Mouse (Mus musculus): ENCODE measurements around the gene Cep57. TPM values are rescaled to one million over a fixed set of nuclear protein-coding genes. Genes with fewer than 3 reads are reported as not detected.

Cep57 gene
- 47.4 and 48.6 TPM in 2 replicates for polyA plus RNA-seq (2015; fragmentation: Nextera tagmentation; extraction: Ambion mirVana)

DNA sequence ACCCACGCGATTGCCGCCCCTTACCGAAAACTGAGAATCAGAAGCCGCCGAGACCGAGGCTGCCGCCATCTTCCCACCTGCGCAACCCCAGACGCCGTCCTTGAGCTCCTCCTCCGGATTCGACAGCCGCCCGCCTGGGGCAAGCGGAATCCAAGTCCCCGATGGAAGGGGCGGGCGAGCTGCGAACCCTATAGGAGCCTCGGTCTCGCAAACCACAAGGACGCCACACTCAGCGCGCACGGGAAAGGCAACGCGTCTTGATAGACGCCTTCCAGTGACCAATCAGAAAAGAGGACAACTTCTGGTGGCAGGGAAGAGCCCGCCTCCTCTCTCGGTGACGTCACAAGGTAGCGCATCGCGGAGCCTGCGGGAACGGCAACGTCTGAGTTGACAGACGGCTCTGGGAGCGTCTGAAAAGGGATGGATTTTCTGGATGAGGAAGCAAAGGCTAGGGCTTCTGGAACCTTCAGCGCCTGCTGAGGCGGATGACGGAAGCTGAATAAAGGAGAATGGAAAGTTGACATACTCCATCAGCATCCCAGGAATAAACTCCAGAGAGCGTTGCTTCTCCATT lies at the start of gene Cep57:
TSS of gene Cep57 (minus strand) at position 276 of the 574 bp plus-strand sequence.
- ATAC-seq (replicated peaks) = peak; percentile 91
- H3K4me3 ChIP-seq = peak within 1 kb of the TSS; percentile 61
- WGBS = under 1% methylated on average over 44 of the region's 44 CpGs
- H3K27ac ChIP-seq (replicated peaks) = peak within 1 kb of the TSS; percentile 99
- peak within 1 kb of the TSS; percentile 98 for H3K9ac ChIP-seq (replicated peaks)
- no peaks in the 10 kb centered on the region for H3K9me3 ChIP-seq
- H3K4me2 ChIP-seq (replicated peaks) = peak within 1 kb of the TSS; percentile 82
- peaks cover 14% of the 10 kb centered on the region for H3K36me3 ChIP-seq
- H3K27me3 ChIP-seq = no peaks in the 10 kb centered on the region
- peaks cover 37% of the 10 kb centered on the region for H3K4me1 ChIP-seq

DNA sequence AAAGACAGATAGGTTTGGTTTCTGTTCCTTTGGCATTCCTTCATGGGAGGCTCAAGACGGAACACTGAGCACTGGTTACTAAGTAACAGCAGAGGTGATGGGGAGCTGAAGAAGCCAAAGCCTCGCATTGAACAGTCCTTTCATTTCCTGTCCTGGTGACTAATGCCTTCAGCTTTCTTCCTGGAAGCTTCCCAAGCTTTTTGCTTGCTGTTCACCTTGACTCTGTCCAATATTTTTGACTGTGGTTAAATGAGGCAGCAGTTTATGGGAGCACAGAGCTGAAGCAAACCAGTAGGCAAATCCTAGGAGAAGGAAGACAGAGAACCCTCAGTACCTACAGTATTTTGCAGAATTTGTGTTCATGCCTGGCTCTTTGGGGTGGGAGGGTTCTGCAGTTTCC lies 48.4 kb upstream of the Cep57 start:
- 77% methylated on average over 2 of the region's 2 CpGs for WGBS
- no peaks in the 10 kb centered on the region for H3K4me1 ChIP-seq
- no peaks in the 10 kb centered on the region for H3K36me3 ChIP-seq
- no peaks in the 10 kb centered on the region for H3K27me3 ChIP-seq
- no peak overlapping the region for H3K27ac ChIP-seq (replicated peaks)
- no peak overlapping the region for H3K4me3 ChIP-seq
- no peak for ATAC-seq (replicated peaks)
- H3K9me3 ChIP-seq = no peaks in the 10 kb centered on the region
- no peak overlapping the region for H3K9ac ChIP-seq (replicated peaks)
- H3K4me2 ChIP-seq (replicated peaks) = no peak overlapping the region

DNA sequence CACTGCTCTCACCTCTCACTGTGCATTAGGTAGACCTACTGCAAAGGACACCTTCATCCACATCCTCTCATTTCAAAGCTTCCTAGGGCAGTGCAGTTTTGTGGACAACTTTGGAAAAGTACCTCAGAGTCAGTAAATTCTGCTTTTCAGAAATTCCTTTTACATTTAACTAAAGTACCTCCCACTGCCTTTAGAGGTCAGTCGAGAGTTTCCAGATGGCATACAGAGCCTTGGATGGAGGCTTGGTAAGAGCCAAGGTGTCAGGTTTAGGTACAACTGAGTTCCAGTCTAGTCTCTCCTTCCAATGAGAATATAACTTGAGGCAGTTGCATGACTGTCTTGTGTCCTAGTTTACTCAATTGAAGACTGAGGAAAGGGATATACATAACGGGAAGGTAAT lies 47.5 kb upstream of the Cep57 start:
- Histone ChIP-seq H3K4me1 (no peaks in the 10 kb centered on the region), H3K4me2 (replicated peaks) (no peak overlapping the region), H3K27ac (replicated peaks) (no peak overlapping the region), H3K9ac (replicated peaks) (no peak overlapping the region), H3K36me3 (no peaks in the 10 kb centered on the region), H3K9me3 (no peaks in the 10 kb centered on the region), H3K4me3 (no peak overlapping the region), H3K27me3 (no peaks in the 10 kb centered on the region)
- WGBS = 59% methylated on average over 2 of the region's 2 CpGs
- ATAC-seq (replicated peaks) = no peak

DNA sequence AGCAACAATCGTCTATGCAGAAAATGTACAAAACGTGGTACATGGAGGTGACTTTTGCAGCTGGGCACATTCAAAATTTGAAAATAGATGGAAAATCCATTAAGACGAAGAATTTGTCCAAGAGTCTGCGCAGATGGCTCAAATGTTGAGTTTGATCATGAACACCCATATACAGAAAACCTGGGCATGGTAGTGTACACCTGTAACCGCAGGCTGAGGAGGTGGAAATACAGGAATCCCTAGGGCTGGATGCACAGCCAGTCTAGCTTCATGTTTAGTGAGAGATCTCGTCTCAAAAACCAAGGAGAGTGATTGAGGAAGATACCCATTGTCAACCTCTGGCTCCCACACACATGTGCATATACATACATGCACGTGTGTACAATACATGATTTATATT lies 44.7 kb upstream of the Cep57 start:
- no peak for ATAC-seq (replicated peaks)
- Histone ChIP-seq H3K4me3 (no peak overlapping the region), H3K4me2 (replicated peaks) (no peak overlapping the region), H3K4me1 (no peaks in the 10 kb centered on the region), H3K9ac (replicated peaks) (no peak overlapping the region), H3K36me3 (no peaks in the 10 kb centered on the region), H3K9me3 (no peaks in the 10 kb centered on the region), H3K27me3 (no peaks in the 10 kb centered on the region), H3K27ac (replicated peaks) (no peak overlapping the region)
- WGBS = 87% methylated on average over 7 of the region's 7 CpGs

DNA sequence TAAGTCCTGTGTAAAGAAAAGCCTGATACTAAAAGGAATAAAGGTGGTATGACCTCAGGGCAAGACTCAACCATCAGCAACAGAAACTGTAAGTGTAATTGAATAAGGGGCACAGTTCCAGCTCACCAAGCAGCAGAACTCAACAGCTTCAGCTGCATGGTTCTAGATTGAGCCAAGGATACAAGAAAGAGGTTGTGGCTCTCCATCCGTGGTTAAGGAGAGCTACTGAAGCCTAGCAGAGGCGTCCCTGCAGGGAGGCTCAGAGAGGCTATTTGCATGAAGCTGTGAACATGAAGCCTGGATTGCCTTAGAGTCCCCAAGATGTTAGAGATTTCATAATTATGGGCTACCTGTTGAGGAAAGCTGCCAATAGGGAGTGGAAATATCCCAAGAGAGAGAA lies 40.7 kb upstream of the Cep57 start:
- 61% methylated on average over 2 of the region's 2 CpGs for WGBS
- no peak for ATAC-seq (replicated peaks)

DNA sequence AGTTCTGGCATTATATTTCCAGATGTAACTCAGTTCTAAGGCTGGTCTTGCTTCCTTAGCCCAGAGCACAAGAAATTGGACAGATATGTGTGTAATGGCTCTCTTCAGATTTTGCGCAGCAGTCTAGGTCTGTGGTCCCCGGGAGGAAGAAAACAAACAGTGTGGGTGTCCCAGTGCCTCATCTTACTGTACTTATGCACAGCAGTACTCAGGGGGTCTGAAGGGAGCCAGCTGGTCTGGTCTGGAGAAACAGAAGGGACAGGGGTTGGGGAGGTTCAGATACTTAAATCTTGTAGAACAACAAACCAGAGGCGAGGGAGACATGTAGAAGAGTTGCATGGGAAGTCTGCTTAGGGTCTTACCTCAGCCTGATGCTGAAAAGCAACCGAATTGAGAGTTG lies 29.9 kb upstream of the Cep57 start:
- WGBS = 78% methylated on average over 4 of the region's 4 CpGs
- no peak overlapping the region for H3K4me3 ChIP-seq
- ATAC-seq (replicated peaks) = no peak

More for the DNA sequence above, 40.7 kb upstream of the Cep57 start:
- Histone ChIP-seq H3K4me2 (replicated peaks) (no peak overlapping the region), H3K36me3 (no peaks in the 10 kb centered on the region), H3K27ac (replicated peaks) (no peak overlapping the region), H3K4me3 (no peak overlapping the region), H3K27me3 (no peaks in the 10 kb centered on the region), H3K4me1 (no peaks in the 10 kb centered on the region), H3K9me3 (no peaks in the 10 kb centered on the region), H3K9ac (replicated peaks) (no peak overlapping the region)

DNA sequence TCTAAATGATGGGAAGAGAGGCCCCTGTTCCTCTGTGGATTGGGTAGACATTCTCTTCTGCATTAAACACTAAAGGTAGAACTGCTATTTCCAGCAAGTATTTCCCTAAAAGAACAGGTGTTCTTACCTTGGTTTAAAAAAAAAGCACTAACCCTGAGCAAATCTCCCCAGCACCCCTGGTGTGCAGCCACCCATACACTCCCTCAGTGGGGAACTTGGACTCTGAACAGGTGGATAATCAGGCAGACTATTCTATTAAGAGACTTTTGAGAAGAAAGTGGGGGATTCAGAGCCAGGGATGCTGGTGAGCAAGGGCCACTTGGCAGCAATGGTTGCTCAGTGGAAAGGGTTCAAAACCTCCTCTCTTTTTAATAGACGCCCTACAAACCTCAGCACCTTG lies 29.3 kb upstream of the Cep57 start:
- no peak for ATAC-seq (replicated peaks)
- WGBS = 73% methylated on average over 1 of the region's 1 CpGs
- H3K4me2 ChIP-seq (replicated peaks) = no peak overlapping the region
- H3K9me3 ChIP-seq = no peaks in the 10 kb centered on the region
- no peak overlapping the region for H3K27ac ChIP-seq (replicated peaks)
- no peak overlapping the region for H3K4me3 ChIP-seq
- H3K4me1 ChIP-seq = no peaks in the 10 kb centered on the region
- no peaks in the 10 kb centered on the region for H3K27me3 ChIP-seq
- no peaks in the 10 kb centered on the region for H3K36me3 ChIP-seq
- no peak overlapping the region for H3K9ac ChIP-seq (replicated peaks)

More for the DNA sequence above, 29.9 kb upstream of the Cep57 start:
- Histone ChIP-seq H3K27ac (replicated peaks) (no peak overlapping the region), H3K9me3 (no peaks in the 10 kb centered on the region), H3K27me3 (no peaks in the 10 kb centered on the region), H3K9ac (replicated peaks) (no peak overlapping the region), H3K4me1 (no peaks in the 10 kb centered on the region), H3K4me2 (replicated peaks) (no peak overlapping the region), H3K36me3 (no peaks in the 10 kb centered on the region)

DNA sequence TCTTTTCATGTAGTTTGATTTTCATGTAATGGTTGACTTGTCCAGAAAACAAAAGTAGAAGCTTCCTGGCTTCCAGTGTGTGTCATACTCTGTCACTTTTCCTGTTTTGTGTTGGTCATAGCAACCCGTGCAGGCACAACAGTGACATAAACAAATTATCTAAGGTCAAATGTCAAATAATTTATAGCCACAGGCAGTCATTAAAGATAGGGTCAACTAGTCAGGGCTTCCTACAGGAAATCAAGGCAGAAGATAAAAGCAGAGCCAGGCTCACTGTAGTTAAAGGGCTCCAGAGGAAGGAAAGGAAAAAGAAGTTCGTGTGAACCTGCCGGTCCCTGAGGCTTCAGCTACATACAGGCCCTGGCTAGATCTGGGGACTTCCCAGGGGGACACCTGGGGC lies 27.0 kb upstream of the Cep57 start:
- Histone ChIP-seq H3K9me3 (no peaks in the 10 kb centered on the region), H3K4me2 (replicated peaks) (no peak overlapping the region), H3K4me1 (no peaks in the 10 kb centered on the region), H3K27me3 (no peaks in the 10 kb centered on the region), H3K9ac (replicated peaks) (no peak overlapping the region), H3K27ac (replicated peaks) (no peak overlapping the region), H3K4me3 (no peak overlapping the region), H3K36me3 (no peaks in the 10 kb centered on the region)
- 89% methylated on average over 3 of the region's 3 CpGs for WGBS
- no peak for ATAC-seq (replicated peaks)

DNA sequence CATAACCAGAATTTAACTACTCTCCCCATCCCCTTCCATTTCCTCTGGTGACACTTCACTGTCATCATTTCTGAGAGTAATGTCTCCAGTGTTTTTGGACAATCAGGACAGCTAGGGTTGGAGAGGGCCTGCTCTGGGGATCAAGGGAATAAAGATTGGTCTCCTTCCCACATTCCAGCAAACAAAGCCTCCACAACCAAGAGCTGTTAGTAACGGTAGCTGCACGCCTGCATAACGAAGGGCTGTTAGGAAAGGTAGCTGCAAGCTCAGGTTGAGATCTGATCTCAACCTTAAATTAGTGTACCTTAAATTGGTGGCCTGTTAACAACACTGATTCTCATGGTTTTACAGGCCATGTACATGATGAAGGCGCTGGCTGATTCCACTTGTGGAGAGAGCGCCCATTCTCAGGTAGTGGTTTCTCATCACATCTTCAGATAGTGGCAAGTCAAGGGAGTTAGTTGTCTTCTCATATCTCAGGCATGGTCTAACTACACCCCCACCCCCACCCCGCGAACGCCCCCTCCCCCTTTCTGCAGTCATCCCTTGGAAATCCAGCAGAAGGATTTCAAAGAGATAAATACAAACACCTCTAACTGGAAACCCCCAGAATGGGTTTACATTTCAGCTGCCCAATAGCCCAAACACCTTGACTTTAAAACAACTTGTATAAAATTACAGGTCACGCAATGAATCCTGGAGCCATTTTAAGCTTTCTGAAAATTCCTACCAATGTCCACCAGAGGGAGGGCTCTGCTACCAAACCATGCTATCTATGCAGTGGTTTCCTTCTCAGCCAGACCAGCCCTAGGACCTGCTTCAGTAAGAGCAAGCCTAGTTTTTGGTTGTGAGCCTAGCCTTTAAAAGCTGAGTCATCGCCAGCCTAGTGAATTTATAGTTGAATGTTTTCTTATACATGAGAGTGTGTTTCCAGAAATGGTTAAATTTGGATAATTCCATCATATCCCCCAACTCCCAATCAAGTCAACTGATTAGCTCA lies 21.9 kb upstream of the Cep57 start:
- Histone ChIP-seq H3K4me2 (replicated peaks) (no peak overlapping the region), H3K9ac (replicated peaks) (no peak overlapping the region), H3K9me3 (no peaks in the 10 kb centered on the region), H3K36me3 (peaks cover 14% of the 10 kb centered on the region), H3K27me3 (no peaks in the 10 kb centered on the region), H3K4me1 (no peaks in the 10 kb centered on the region), H3K4me3 (no peak overlapping the region), H3K27ac (replicated peaks) (no peak overlapping the region)
- ATAC-seq (replicated peaks) = peak; percentile 82
- WGBS = 75% methylated on average over 10 of the region's 10 CpGs

DNA sequence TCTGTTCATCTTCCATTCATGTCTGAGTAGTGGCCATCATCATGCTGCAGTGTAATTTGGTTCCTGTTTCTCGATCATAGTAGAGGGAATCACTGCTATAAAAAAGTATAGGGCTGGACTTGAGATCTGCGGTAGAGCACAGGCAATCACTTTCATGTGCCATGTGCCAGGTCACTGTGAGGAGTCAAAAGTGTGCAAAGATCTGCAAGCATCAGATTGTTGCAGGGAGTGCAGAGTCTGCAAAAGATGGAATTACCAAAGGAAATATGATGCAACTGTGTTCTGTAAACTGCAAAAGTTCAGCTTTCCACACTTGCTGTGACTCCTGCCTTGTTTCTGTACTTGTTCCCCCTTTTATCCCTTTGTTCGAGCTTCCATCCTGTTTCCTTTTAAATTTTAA lies 20.7 kb upstream of the Cep57 start:
- WGBS = 93% methylated on average over 3 of the region's 3 CpGs
- no peaks in the 10 kb centered on the region for H3K9me3 ChIP-seq
- H3K36me3 ChIP-seq = peaks cover 21% of the 10 kb centered on the region
- no peaks in the 10 kb centered on the region for H3K27me3 ChIP-seq
- H3K4me3 ChIP-seq = no peak overlapping the region
- H3K27ac ChIP-seq (replicated peaks) = no peak overlapping the region
- H3K9ac ChIP-seq (replicated peaks) = no peak overlapping the region
- no peaks in the 10 kb centered on the region for H3K4me1 ChIP-seq
- no peak for ATAC-seq (replicated peaks)
- H3K4me2 ChIP-seq (replicated peaks) = no peak overlapping the region

DNA sequence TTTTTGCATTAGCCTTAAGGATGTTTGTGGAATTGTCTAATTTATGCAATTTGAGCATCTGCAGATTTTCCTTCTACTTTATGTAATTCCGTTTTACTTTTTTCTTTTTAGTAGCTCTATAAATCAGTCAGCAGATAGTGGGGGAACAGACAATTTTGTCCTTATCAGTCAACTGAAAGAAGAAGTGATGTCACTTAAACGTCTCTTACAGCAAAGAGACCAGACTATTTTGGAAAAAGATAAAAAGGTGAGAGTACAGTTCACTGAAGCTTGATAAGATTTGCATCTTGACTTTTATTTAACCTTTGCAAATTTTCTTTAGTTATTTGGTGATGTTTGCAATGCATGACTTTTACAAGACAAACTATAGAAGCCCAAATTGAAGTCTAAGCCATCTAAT lies 9.8 kb upstream of the Cep57 start:
- no peak overlapping the region for H3K4me2 ChIP-seq (replicated peaks)

DNA sequence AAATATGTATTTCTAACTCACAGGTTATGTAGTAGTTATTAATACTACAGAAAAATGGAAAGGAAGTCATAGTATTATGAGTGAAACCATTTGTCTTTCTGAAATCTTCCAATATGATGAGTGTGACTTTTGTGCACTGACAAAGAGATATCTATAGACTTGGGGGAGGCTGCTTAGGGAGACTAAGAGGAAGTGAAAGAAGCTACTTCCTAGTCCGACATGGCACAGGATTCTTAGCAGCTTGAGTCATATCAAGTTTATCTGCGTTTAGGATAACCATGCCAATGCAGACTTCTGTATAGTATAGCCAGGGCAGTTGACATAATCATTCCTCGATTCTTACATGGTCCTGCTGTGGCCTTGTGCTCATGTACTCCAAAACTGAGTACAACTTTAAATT lies 8.3 kb upstream of the Cep57 start:
- Histone ChIP-seq H3K27ac (replicated peaks) (no peak overlapping the region), H3K9ac (replicated peaks) (no peak overlapping the region), H3K4me3 (no peak overlapping the region), H3K4me1 (peaks cover 4% of the 10 kb centered on the region; the same call in 1 of the 2 replicates), H3K9me3 (no peaks in the 10 kb centered on the region), H3K27me3 (no peaks in the 10 kb centered on the region), H3K36me3 (peaks cover 85% of the 10 kb centered on the region), H3K4me2 (replicated peaks) (no peak overlapping the region)
- WGBS = 94% methylated on average over 3 of the region's 3 CpGs
- no peak for ATAC-seq (replicated peaks)

More for the DNA sequence above, 9.8 kb upstream of the Cep57 start:
- H3K27ac ChIP-seq (replicated peaks) = no peak overlapping the region
- H3K36me3 ChIP-seq = peaks cover 87% of the 10 kb centered on the region
- WGBS = 90% methylated on average over 2 of the region's 2 CpGs
- ATAC-seq (replicated peaks) = no peak
- H3K9me3 ChIP-seq = no peaks in the 10 kb centered on the region
- no peak overlapping the region for H3K4me3 ChIP-seq
- no peaks in the 10 kb centered on the region for H3K4me1 ChIP-seq
- H3K27me3 ChIP-seq = no peaks in the 10 kb centered on the region
- no peak overlapping the region for H3K9ac ChIP-seq (replicated peaks)
